Mouse (Mus musculus) heart, embryonic 15.5 days (tissue): ENCODE results near the gene Dag1. TPM values are rescaled to one million over a fixed set of nuclear protein-coding genes. Genes with fewer than 3 reads are reported as not detected.
A peak's percentile ranks its signal among the peaks of the same experiment; 100 is the strongest.

Experiments used
- ATAC-seq: fragments of 200-750 bp; cut with Nextera tagmentation; replicated peaks from 2 replicates; pipeline ENCODE4 v1.8.0; 2017; ENCODE audit warnings: low read depth, moderate TSS enrichment; ENCODE audit not compliant: insufficient number of reproducible peaks, insufficient read depth, low FRiP score
- H3K27ac ChIP-seq: fragments of 300-500 bp; sonication (generic); 2 replicates; pipeline ENCODE4 v1.5.1; 2015; ENCODE audit warnings: mild to moderate bottlenecking, inconsistent platforms
- H3K27me3 ChIP-seq: fragments of 300-500 bp; sonication (generic); 2 replicates; pipeline ENCODE4 v1.6.1; 2015; ENCODE audit warnings: inconsistent platforms
- H3K36me3 ChIP-seq: fragments of 300-500 bp; sonication (generic); 2 replicates; pipeline ENCODE4 v1.6.1; 2015; ENCODE audit warnings: mild to moderate bottlenecking, inconsistent platforms
- H3K4me1 ChIP-seq: fragments of 300-500 bp; sonication (generic); replicated peaks from 2 replicates; pipeline ENCODE4 v1.6.1; 2015; ENCODE audit warnings: inconsistent platforms
- H3K4me2 ChIP-seq: fragments of 300-500 bp; sonication (generic); 2 replicates; pipeline ENCODE4 v1.6.1; 2015; ENCODE audit warnings: inconsistent platforms, mild to moderate bottlenecking, moderate library complexity
- H3K4me3 ChIP-seq: fragments of 300-500 bp; sonication (generic); 2 replicates; pipeline ENCODE4 v1.5.1; 2015; ENCODE audit warnings: mild to moderate bottlenecking, inconsistent platforms
- H3K9ac ChIP-seq: fragments of 300-500 bp; sonication (generic); 2 replicates; pipeline ENCODE4 v1.6.1; 2015; ENCODE audit warnings: mild to moderate bottlenecking, inconsistent platforms
- H3K9me3 ChIP-seq: fragments of 300-500 bp; sonication (generic); replicated peaks from 2 replicates; pipeline ENCODE4 v1.6.1; 2016; ENCODE audit warnings: inconsistent platforms
- WGBS: fragments of 180-500 bp; shearing (Covaris S2); methylation state at CpG from one replicate; pipeline ENCODE4 v1.1.7; 2015; ENCODE audit warnings: mixed read lengths; 5-methylcytosine and 5-hydroxymethylcytosine counted together
- polyA plus RNA-seq: library from polyadenylated mRNA; unstranded; fragments of >200 nt; fragmentation: Nextera tagmentation; extraction: Ambion mirVana; gene quantifications from 2 replicates; pipeline ENCODE4 v1.2.1, GENCODE M21; 2015

The Dag1 gene
- polyA plus RNA-seq, 1 experiment from 2014 or later = 128 TPM

DNA sequence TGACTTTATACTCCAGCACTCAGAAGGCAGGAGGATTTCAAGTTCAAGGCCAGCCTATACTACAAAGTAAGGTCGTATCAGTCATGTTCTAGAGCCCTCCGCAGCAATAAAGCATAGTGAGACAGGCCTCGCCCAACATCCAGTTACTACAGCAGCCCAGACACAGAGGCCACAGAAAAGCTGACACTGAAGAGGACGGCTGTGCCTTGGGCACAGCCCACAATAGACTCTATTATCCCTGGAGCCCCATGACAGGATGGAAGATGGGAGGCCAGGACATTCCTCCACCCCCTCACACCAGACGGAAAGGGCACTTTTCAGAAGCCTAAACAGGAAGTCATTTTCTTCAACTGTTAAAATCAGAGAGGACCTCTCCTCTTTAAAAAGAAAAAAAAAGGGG lies 14.8 kb downstream of the Dag1 start:
- Histone ChIP-seq H3K27me3 (no peaks in the 10 kb centered on the region), H3K4me1 (peaks cover 16% of the 10 kb centered on the region), H3K4me3 (no peak overlapping the region), H3K27ac (no peak overlapping the region; the same call in 1 of the 2 replicates), H3K36me3 (peaks cover 28% of the 10 kb centered on the region), H3K9ac (no peak overlapping the region), H3K9me3 (no peaks in the 10 kb centered on the region), H3K4me2 (no peak overlapping the region)
- ATAC-seq = no peak
- 62% methylated on average over 5 of the region's 5 CpGs for WGBS

DNA sequence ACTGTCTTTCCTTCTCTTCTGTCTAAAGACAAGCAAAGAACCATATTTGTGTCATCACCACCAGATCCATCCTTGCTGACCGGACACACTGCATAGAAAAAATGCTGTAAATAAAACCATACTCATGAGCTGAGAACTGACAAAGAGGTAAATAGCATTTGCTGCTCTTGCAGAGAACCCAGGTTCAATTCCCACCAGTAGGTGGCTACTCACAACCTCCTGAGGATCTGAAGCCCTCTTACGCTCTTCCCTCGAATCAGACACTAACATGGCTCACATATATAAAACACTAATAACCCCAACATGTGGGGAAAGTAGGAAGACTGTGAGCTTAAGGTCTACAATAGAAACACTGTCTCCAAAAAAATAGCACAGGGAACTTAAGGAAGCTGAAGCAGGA lies 18.8 kb downstream of the Dag1 start:
- no peak overlapping the region for H3K9ac ChIP-seq
- peaks cover 16% of the 10 kb centered on the region for H3K36me3 ChIP-seq
- H3K9me3 ChIP-seq = no peaks in the 10 kb centered on the region
- ATAC-seq = no peak
- WGBS = 64% methylated on average over 3 of the region's 3 CpGs
- no peak overlapping the region for H3K4me3 ChIP-seq
- no peaks in the 10 kb centered on the region for H3K27me3 ChIP-seq
- H3K4me1 ChIP-seq = peaks cover 10% of the 10 kb centered on the region
- no peak overlapping the region for H3K27ac ChIP-seq
- H3K4me2 ChIP-seq = no peak overlapping the region

- Histone ChIP-seq H3K4me1 (peaks cover 12% of the 10 kb centered on the region), H3K9ac (no peak overlapping the region), H3K27ac (no peak overlapping the region), H3K4me3 (no peak overlapping the region), H3K27me3 (no peaks in the 10 kb centered on the region), H3K9me3 (no peaks in the 10 kb centered on the region), H3K4me2 (no peak overlapping the region), H3K36me3 (peaks cover 16% of the 10 kb centered on the region)
- WGBS = 84% methylated on average over 3 of the region's 3 CpGs
- ATAC-seq = no peak
Measured at GRCm38 (mm10) chr9:108244540-108244939, 19.2 kb downstream of the Dag1 start.

- H3K36me3 ChIP-seq = no peaks in the 10 kb centered on the region; the same call in 1 of the 2 replicates
- H3K27ac ChIP-seq = no peak overlapping the region
- no peak overlapping the region for H3K9ac ChIP-seq
- H3K4me3 ChIP-seq = no peak overlapping the region
- H3K9me3 ChIP-seq = no peaks in the 10 kb centered on the region
- 43% methylated on average over 5 of the region's 5 CpGs for WGBS
- no peaks in the 10 kb centered on the region for H3K27me3 ChIP-seq
- no peak for ATAC-seq
- H3K4me2 ChIP-seq = no peak overlapping the region
- peaks cover 33% of the 10 kb centered on the region for H3K4me1 ChIP-seq
Measured at GRCm38 (mm10) chr9:108239951-108240350, 23.8 kb downstream of the Dag1 start.

- Histone ChIP-seq H3K9ac (no peak overlapping the region), H3K27me3 (no peaks in the 10 kb centered on the region), H3K4me1 (peaks cover 40% of the 10 kb centered on the region), H3K9me3 (no peaks in the 10 kb centered on the region), H3K4me3 (no peak overlapping the region), H3K36me3 (no peaks in the 10 kb centered on the region; the same call in 1 of the 2 replicates), H3K27ac (peak overlapping the region; percentile 34), H3K4me2 (no peak overlapping the region)
- ATAC-seq = no peak
- 73% methylated on average over 3 of the region's 3 CpGs for WGBS
Measured at GRCm38 (mm10) chr9:108238831-108239230, 24.9 kb downstream of the Dag1 start.

DNA sequence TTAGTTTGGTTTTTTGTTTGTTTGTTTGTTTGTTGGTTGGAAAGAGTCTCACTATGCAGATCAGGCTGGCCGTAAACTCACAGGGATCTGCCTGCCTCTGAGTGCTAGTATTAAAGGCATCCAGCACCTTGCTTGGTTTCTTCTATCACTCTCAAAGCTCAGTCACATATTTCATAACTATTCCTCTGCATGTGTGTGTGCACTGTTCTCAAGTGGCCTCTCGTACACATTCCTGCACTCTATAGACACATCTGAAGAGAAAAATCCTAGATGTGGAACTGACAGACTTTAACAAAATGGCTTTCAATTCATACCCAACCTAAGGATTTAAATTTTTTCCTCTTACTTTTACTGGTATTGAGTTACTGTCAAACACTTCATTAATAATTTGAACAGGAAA lies 25.4 kb downstream of the Dag1 start:
- WGBS = 54% methylated on average over 2 of the region's 2 CpGs

GRCm38 (mm10) chr9:108234682-108235081 lies 29.1 kb downstream of the Dag1 start:
- H3K9me3 ChIP-seq = no peaks in the 10 kb centered on the region
- H3K36me3 ChIP-seq = no peaks in the 10 kb centered on the region; the same call in 1 of the 2 replicates
- H3K9ac ChIP-seq = no peak overlapping the region
- 51% methylated on average over 2 of the region's 2 CpGs for WGBS
- H3K4me1 ChIP-seq = peaks cover 34% of the 10 kb centered on the region
- no peak for ATAC-seq
- no peak overlapping the region for H3K4me2 ChIP-seq
- peak overlapping the region; percentile 60 for H3K27ac ChIP-seq
- no peaks in the 10 kb centered on the region for H3K27me3 ChIP-seq
- H3K4me3 ChIP-seq = no peak overlapping the region

More for the DNA sequence above, 25.4 kb downstream of the Dag1 start:
- Histone ChIP-seq H3K9ac (no peak overlapping the region), H3K36me3 (no peaks in the 10 kb centered on the region; the same call in 1 of the 2 replicates), H3K27ac (peak overlapping the region; percentile 34; the same call in 1 of the 2 replicates), H3K4me2 (no peak overlapping the region), H3K4me3 (no peak overlapping the region), H3K27me3 (no peaks in the 10 kb centered on the region), H3K4me1 (peaks cover 40% of the 10 kb centered on the region), H3K9me3 (no peaks in the 10 kb centered on the region)
- ATAC-seq = no peak

GRCm38 (mm10) chr9:108232908-108233307 lies 30.9 kb downstream of the Dag1 start:
- no peaks in the 10 kb centered on the region; the same call in 1 of the 2 replicates for H3K36me3 ChIP-seq
- no peaks in the 10 kb centered on the region for H3K27me3 ChIP-seq
- peaks cover 25% of the 10 kb centered on the region for H3K4me1 ChIP-seq
- ATAC-seq = no peak
- 86% methylated on average over 2 of the region's 2 CpGs for WGBS
- no peak overlapping the region for H3K4me3 ChIP-seq
- H3K4me2 ChIP-seq = no peak overlapping the region
- H3K27ac ChIP-seq = no peak overlapping the region
- H3K9me3 ChIP-seq = no peaks in the 10 kb centered on the region
- H3K9ac ChIP-seq = no peak overlapping the region

DNA sequence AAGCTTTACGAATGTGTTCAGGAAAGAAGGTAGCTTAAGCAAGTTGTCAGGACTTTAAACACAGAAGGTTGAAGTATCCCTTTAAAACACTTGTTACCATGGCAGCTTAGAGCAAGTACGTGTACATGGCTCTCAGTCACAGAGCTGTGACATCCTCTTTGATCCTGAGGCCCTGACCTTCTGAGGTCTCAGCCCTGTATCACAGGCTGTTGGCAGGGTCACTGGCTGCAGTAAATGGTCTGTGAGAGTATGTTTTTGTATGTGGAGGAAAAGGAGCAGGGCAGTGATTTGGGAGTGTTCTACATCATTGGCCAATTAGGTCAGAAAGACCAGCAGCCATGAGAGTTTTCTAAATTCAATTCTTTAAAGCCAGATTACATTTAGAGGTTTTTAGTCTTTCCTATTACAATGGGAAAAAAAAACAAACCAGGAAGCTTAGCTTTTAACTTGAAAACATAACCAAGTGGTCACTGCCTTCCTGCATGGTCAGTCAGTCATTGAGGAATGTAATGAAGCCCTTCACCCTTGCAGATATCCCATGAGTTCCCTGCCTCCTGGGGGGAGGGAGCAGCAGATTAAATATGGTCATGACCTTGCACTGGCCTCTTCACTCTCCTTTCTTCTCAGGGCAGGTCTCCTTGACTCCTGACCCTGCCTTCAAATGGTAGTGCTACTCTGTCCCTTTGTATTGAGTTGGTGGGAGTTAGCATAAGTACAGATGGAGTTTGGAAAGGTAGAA lies 35.7 kb downstream of the Dag1 start:
- H3K36me3 ChIP-seq = no peaks in the 10 kb centered on the region
- no peak overlapping the region for H3K4me2 ChIP-seq
- WGBS = 56% methylated on average over 2 of the region's 2 CpGs
- H3K4me3 ChIP-seq = no peak overlapping the region
- H3K9me3 ChIP-seq = no peaks in the 10 kb centered on the region
- no peak for ATAC-seq
- no peaks in the 10 kb centered on the region for H3K27me3 ChIP-seq
- peak overlapping the region; percentile 47 for H3K27ac ChIP-seq
- H3K9ac ChIP-seq = no peak overlapping the region
- H3K4me1 ChIP-seq = peaks cover 7% of the 10 kb centered on the region

- 73% methylated on average over 2 of the region's 2 CpGs for WGBS
- Histone ChIP-seq H3K9ac (no peak overlapping the region), H3K4me1 (peaks cover 27% of the 10 kb centered on the region), H3K4me3 (no peak overlapping the region), H3K36me3 (no peaks in the 10 kb centered on the region), H3K27me3 (no peaks in the 10 kb centered on the region), H3K9me3 (no peaks in the 10 kb centered on the region), H3K4me2 (no peak overlapping the region), H3K27ac (no peak overlapping the region)
- ATAC-seq = no peak
Measured at GRCm38 (mm10) chr9:108225166-108225565, 38.6 kb downstream of the Dag1 start.

- ATAC-seq = no peak
- Histone ChIP-seq H3K36me3 (no peaks in the 10 kb centered on the region), H3K27ac (no peak overlapping the region), H3K4me3 (no peak overlapping the region), H3K9ac (no peak overlapping the region), H3K4me1 (peaks cover 35% of the 10 kb centered on the region), H3K9me3 (no peaks in the 10 kb centered on the region), H3K4me2 (no peak overlapping the region), H3K27me3 (no peaks in the 10 kb centered on the region)
- 82% methylated on average over 1 of the region's 1 CpGs for WGBS
Measured at GRCm38 (mm10) chr9:108223633-108224032, 40.1 kb downstream of the Dag1 start.

DNA sequence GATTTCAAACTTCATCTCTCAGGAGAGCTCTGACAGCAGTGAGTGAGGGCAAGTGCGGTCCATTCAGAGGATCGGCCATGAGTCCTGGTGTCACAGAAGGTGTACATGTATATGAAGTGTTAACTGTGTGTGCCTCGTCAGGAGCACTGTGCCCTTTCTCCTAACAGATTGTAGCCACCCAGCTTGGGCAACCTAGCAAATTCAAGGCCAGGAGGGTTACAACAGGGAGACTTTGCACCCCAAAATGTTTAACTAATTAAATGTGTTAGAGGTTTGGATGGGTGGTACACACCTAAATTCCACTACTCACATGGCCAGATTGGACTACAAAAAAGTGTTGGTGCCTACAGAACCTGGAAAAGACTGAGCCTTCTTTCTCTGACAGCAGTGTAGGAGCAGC lies 42.2 kb downstream of the Dag1 start:
- Histone ChIP-seq H3K9me3 (no peaks in the 10 kb centered on the region), H3K9ac (no peak overlapping the region), H3K4me1 (peaks cover 30% of the 10 kb centered on the region), H3K4me3 (no peak overlapping the region), H3K36me3 (peaks cover 16% of the 10 kb centered on the region; the same call in 1 of the 2 replicates), H3K27ac (no peak overlapping the region), H3K4me2 (no peak overlapping the region), H3K27me3 (no peaks in the 10 kb centered on the region)
- WGBS = 83% methylated on average over 3 of the region's 3 CpGs
- no peak for ATAC-seq
